Mouse (Mus musculus): ENCODE measurements around the gene Rpl27.
"Not testable (repeated sequence)": the region's sequence is repeated elsewhere in the genome, so short reads cannot be mapped to it uniquely, and the experiment has no call there.

Gene Rpl27

DNA sequence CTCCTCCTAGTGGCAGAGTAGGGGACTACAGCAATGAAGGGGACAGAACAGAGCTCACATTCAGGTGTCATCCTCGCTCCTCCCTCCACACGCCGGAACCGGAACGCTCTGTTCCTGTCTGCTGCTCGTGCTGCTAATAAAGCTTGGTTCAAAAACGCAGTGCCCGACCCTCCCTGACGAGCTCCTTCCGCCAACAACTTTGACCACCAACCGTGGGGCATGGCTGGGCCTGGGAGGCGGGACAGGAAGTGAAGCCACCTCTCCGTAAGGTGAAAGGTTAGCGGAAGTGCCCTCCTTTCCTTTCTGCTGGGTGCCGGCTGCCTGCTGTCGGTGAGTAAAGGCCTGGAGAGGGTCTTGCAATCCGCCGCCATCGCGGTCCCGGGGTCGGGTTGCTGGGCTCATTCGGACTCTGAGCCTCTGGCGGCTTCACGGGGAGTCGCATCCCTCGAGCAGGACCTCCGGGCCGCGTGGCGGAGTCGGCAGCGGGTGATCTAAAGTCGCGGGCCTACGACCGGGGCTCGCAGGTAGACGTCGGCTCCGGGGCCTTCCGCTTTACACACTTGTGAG lies at the start of gene Rpl27:
Gene Rpl27, plus strand, starts transcription at position 172 of the 567 bp plus-strand sequence.
- DNase-seq (ENCODE audit: low read depth, low spot score), result peak; percentile 100

DNA sequence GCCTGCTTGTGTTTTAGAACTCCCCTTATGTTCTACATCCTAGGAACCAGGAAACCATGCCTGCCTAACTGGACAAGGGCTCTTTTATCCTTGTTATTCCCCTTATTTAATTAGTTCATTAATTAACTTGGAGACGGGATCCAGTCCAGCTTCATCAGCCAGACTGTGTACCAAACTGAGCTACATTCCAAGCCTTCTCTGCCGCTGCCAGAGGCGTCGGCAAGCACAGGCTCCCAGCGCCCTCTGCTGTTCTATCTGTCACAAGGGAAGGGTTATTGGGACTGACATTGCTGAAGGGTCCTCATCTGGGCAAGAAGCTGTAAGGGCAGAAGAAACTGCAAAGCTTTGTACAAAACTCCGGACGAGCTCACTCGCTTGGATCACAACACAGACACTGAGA lies 47.0 kb upstream of the Rpl27 start:
- DNase-seq (ENCODE audit: low read depth, low spot score), result peak; percentile 45

DNA sequence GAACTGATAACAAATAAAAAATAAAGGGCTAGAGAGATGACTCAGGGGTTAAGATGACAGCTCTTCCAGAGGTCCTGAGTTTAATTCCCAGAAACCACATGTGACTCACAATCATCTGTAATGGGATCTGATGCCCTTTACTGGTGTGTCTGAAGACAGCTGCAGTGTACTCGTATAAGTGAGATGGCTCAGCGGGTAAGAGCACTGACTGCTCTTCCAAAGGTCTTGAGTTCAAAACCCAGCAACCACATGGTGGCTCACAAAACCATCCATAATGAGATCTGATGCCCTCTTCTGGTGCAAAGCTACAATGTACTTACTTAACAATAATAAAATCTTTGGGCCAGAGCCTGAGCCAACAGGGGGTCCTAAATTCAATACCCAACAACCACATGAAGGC lies 26.8 kb upstream of the Rpl27 start:
- no peak for DNase-seq (ENCODE audit: low read depth, low spot score)

DNA sequence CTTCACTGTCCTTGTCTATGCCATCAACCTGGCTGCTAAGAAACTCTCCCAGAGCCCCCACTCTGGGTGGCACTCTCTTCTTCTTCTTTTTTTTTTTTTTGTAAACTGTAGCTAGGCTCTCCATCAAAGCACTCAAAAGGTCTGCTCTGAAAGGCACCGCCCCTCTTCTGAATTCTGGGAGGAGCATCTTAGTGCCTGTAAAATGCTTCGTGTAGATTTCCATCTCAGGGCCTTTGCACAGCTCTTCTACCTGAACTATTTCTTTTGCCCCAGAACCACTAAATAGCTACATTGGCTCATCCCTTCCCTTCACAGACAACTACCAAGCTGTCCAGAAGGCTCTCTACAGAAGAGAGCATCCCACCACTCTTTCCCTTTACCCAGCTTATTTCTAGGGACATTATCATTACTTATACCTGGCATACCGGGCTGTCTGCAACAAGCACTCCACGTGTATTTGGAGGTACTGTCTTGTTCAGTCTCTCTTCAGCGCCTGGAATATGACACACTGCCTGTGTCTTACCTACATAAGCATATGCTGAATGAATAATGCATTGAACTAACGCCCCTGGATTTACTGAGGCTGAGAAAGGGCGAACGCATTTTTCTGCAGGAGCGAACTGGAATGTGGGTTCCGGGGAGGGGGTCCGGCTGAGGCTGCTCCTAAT lies 25.5 kb upstream of the Rpl27 start:
- peak; percentile 55 for DNase-seq (ENCODE audit: low read depth, low spot score)

DNA sequence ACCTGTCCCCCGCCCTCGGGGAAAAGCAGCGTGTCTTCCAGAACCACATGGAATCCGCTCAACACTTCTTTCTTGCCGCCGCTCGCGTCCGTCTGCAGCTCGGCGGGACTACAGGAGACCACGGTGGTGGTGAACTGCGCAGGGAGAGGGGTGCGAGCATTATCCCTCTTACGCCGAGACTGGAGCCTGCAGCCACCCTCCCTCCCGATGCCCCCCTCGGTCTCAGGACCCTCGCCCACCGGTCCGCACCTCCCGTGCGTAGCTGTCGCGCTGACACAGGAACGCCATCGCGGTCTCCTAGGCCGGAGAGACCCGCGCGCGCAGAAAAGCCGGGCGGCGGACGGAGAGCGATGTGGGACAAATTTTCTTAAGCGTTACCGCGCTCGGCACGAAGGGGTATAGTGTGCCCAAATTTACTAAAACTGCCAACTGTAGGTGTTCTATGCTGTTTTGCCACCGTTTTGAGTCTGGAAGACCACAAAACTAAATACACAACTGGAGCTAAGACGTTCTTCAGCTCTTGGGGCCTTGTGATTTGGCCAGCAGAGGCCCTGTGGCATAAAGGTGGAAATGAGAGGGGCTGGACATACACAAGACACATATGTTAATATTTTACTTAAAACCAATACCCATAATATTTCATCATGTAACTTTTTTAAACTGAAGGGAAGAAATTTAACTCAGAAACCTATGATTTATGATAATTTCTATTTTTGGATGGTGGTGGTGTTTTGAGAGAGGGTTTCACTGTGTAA lies 24.8 kb upstream of the Rpl27 start, which contains the start of gene Aarsd1:
Gene Aarsd1, minus strand, starts transcription at position 515 of the 755 bp plus-strand sequence.
- peak; percentile 89 for DNase-seq (ENCODE audit: low read depth, low spot score)

DNA sequence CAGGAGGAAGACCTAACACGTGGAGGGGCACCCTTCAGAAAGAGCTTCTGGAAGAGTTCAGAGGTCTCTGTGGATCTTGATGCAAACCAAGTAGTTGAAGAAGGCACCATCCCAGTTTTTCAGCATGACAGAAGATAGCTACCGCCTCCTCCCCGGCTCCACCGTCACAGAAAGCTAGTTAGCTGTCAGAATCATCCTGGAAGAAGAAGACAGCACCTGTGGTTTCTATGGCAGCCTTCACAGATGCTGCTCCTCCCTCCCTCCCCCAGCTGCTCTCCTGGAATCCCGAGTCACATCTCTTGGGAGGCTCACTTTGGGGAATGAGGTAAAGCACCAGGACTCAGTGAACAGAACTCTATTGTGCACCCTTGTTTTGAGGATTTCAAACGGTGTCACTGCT lies 23.1 kb upstream of the Rpl27 start:
- no peak for DNase-seq (ENCODE audit: low read depth, low spot score)

DNA sequence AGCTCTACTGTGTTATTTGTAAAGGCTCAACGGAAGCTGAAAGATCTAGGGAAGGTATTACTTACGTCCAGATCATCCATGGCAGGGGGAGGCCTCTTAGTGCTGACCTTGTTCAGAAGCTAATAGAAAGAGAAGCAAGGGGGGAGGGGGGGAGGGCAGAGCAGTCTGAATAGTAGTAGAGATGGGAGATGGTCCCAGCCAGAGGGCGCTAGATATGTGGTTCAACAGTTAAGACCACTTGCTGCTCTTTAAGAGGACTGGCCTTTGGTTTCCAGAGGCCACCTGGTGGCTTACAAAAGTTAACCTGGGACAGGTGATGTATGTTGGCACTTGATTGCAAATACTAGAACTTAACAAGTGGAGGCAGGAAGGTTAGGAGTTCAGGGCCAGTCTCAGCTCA lies 22.5 kb upstream of the Rpl27 start:
- no peak for DNase-seq (ENCODE audit: low read depth, low spot score)

DNA sequence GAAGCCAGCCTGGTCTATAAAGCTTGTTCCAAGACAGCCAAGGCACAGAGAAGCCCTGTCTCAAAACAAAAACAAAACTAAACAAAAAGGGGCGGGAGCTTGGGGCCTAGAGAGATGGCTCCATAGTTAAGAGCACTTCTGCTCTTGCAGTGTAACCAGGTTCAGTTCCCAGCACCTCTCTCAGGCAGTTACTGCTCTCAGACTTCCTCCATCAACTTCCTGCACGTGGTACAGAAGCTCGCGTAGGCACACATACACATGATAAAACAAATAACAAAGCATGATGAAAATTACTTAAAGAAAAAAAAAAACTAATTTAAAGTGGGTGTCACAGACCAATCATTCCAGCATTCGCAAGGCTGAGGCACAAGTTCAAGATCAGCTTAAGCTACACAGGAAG lies 21.9 kb upstream of the Rpl27 start:
- DNase-seq (ENCODE audit: low read depth, low spot score), result no peak

DNA sequence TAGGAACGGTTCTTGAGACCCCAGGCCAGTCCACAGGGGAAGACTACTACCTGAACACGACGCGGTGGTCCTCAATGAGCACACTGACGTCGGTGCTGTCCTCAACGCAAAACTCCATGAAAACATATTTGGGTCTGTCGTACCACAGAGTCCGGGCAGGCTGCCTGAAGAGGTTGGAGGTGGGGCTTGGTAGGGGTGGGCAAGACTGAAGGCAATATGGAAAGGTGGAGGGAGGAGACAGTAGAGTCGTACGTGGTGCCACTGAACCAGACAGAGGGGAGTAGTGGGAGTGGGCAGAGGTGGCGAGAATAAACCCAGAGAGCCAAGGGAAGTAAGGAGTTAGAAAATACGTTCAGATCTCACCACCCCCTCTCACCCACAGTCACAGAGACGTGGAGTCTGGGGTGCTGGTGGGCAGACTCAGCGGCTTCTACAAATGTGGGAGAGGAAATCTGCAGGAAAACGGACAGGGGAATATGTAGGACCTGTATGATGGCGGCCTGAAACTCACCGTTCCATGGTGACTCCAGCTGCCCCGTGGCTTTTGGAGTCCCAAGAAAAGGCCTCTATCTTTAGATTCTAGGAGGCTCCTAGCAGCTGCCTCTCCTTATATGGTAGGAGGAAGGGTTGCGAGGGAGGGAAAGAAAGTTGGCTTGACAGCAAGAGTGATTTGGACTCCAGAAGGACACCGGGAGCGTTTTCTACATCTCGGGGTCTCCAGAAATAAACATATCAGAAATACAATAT lies 17.8 kb upstream of the Rpl27 start, which contains the start of gene Gm27029:
Gene Gm27029, minus strand, starts transcription at position 692 of the 747 bp plus-strand sequence.
- no peak for DNase-seq (ENCODE audit: low read depth, low spot score)

DNA sequence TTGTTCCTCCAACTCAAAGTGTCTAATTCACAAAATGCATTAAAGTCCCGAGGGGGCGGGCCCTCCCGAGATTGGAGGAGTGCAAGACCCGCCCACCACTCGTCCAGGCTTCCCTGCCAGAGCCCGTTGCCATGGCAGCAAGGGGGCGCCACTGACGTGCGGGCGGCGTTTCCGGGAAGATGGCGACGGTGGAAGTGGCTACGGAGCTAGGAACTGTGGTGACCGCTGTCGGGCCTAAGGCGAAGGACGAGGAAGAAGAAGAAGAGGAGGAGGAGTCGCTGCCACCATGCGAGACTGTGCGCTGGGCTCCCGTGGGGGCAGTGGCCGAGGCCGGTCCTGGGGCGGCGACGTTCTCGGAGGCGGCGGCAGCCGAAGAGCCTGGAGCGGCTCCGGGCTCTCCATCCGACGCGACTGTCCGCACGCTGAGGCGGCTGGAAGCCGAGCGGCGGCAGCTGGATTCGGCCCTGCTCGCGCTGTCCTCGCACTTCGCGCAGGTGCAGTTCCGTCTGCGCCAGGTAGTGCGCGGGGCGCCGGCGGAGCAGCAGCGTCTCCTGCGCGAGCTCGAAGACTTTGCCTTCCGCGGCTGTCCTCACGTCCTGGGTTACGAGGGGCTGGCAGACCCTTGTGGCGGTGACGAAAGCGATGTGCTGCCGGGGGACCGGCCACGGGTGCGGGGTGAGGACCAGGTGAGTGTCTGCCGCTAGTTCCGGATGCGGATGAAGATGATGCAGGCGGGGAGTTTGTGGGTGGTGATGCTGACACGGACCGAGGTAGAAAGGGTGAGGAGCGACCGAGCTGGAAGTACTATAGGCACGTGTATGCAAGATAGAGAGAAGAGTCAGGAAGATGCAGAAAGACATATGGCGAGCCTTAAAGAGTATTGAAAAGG lies 16.9 kb upstream of the Rpl27 start, which contains the start of the genes Rundc1 and Ptges3l:
Gene Rundc1, plus strand, starts transcription at position 161 of the 889 bp plus-strand sequence.
Gene Ptges3l, minus strand, starts transcription at position 409 of the 889 bp plus-strand sequence.
- peak; percentile 97 for DNase-seq (ENCODE audit: low read depth, low spot score)

DNA sequence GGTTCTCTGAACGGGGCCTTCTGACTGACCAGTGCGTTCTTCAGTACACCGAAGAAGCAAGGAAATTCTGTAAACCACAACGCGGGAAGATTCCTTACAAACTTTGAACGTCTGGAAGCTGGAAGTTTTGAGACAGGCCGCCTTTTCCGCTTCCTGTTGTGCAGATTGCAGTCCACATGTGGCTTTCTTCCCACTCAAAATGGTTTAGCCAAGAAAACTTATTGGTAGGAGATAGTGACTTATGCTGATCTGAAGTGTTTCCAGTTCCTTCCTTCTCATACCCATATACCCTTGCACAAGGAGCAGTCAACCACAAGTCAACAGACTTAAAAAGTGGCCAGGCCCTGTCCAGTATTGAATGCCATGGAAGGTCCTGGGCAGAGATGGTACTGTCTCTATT lies 15.9 kb upstream of the Rpl27 start:
- no peak for DNase-seq (ENCODE audit: low read depth, low spot score)

DNA sequence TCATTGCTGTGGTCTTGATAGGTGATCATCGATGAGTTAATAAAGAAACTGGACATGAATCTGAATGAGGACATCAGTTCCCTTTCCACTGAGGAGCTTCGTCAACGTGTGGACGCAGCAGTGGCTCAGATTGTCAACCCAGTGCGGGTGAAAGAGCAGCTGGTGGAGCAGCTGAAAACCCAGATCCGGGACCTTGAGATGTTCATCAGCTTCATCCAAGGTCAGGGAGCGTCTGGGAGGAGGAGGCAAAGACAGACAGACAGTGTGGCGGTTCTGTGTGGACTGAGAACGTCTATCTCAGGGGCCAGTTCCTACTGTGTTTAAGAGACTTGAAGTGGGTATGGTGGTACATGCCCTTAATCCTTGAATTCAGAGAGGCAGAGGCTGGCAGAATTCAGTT lies 10.8 kb upstream of the Rpl27 start:
- DNase-seq (ENCODE audit: low read depth, low spot score), result no peak

DNA sequence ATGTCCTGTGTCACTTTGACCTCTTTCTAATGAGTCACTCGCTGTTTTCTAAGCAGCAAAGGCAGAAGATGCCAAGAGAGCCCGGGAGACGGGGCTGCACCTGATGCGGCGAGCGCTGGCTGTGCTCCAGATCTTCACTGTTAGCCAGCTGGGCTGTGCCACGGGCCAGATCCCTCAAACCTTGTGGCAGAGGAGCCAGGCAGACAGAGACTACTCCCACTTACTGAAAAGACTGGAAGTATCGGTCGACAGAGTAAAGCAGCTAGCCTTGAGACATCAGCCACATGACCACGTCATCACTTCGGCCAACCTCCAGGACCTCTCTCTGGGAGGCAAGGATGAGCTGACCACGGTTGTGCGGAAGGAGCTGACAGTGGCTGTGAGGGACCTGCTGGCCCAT lies 8.7 kb upstream of the Rpl27 start:
- DNase-seq (ENCODE audit: low read depth, low spot score), result no peak

DNA sequence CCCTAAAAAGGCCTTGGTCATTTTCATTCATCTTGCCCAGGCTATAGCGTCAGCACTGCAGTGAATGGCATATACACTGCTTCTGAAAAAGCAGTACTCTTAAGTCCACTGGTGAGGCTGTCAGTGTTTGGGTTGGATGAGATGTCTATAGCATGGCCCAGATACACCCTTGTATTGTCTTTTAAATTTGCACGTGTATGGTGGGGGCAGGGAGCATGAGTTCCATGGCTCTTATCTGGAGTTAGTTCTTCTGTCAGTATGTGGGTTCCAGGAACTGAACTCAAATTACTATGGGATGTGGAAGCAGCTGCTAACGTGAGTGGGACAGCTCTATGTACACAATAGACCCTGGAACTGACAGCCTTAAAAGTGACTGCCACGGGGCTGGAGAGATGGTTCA lies 6.3 kb upstream of the Rpl27 start:
- no peak for DNase-seq (ENCODE audit: low read depth, low spot score)

DNA sequence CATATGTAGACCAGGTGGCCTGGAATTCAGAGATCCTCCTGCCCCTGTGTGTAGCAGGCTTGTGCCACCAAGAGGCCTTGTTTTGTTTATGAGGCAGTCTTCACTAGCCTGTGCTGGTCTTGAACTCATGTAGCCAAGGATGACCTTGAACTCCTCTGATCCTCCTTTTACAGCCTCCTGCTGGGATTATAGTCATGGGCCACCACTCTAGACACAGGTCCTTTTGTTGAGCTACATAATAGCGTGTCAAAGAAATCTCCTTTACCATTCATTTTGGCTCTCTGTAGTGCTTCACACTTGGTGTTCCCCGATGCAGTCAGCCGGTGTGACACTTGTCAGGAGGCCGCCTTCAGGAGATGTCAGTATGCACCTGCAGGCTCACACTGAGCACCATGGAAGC lies 5.2 kb upstream of the Rpl27 start:
- DNase-seq (ENCODE audit: low read depth, low spot score), result no peak

DNA sequence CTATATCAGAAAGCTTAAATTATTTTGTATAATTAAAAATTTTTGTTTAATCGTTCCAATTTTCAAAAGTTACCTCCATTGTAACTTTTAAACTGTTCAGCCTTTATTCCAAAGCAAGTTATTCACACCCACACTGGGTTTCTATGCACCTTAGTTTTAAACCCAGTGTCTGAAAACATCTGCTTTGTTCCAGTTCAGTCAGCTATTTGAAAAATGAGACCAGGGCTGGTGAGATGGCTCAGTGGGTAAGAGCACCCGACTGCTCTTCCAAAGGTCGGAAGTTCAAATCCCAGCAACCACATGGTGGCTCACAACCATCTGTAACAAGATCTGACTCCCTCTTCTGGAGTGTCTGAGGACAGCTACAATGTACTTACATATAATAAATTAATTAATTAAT lies 4.1 kb upstream of the Rpl27 start:
- DNase-seq (ENCODE audit: low read depth, low spot score), result not testable (repeated sequence)

DNA sequence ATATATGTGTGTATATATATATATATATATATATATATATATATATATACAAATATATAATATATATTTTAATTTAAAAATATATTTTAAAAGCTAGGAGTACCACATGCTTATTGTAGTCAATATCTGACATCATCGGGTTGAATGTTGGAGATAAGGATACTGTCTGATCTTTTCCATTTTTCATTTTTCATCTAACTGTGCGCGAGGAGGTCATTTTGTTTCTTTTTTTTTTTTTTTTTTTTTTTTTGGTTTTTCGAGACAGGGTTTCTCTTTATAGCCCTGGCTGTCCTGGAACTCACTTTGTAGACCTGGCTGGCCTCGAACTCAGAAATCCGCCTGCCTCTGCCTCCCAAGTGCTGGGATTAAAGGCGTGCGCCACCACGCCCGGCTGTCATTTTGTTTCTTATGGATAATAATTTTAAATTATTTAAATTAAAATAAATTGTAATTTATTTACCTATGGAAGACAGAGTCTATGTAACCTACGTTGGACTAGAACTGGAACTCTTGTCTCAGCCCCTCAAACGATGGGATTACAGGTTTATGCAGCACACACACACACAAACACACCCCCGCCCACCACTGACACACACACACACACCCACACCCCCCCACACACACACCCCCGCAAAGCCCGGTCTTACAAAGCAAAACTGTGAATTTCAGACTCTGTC lies 510 bp upstream of the Rpl27 start:
- not testable (repeated sequence) for DNase-seq (ENCODE audit: low read depth, low spot score)

DNA sequence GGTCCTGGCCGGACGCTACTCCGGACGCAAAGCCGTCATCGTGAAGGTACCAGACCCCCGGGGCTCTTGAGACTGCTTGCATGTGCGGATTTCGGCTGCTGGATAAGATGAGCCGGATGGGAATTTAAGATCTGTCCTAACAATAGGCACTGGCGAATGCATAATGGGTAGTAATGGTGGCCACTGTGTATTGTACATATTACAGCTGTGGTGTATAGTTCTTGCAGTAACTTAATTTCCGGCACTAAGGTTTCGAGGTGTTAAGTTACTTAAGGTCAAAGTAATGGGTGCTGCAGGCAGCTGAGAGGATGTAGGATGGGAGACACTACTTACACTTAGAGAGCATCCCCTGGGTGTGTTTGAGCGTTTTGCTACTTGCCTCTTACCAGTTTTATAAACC lies 662 bp downstream of the Rpl27 start:
- DNase-seq (ENCODE audit: low read depth, low spot score), result peak; percentile 56

DNA sequence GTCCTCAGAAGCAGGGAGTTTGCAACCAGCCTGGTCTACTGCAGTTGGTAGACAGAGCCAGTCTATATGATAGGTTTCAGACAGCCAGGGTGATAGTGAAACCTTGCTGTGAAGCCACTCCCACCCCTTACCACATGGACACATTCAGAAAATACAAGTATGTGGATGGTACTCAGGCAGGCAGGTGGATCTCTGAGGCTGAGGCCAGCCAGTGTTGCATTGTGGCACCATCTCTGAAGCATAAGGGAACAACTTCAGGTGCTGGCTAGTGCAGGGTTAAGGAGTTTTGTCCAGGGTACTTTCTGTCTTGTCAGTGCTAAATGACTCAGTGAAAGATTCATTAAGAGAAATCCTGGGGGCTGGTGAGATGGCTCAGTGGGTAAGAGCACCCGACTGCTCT lies 4.2 kb downstream of the Rpl27 start:
- no peak for DNase-seq (ENCODE audit: low read depth, low spot score)

DNA sequence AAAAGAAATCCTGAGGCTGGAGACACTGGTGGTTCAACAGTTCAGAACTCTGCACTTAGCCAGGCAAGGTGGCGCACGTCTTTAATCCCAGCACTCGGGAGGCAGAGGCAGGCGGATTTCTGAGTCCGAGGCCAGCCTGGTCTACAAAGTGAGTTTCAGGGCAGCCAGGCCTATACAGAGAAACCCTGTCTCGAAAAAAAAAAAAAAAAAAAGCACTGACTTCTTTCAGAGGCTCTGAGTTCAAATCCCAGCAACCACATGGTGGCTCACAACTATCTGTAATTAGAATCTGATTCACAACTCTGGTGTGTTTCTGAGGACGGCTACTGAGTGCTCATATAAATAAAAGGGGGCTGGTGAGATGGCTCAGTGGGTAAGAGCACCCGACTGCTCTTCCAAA lies 4.8 kb downstream of the Rpl27 start:
- DNase-seq (ENCODE audit: low read depth, low spot score), result not testable (repeated sequence)

Data from CD4-positive helper T cell, adult 2 months (primary cell).